Mouse (Mus musculus): ENCODE data around the gene 4933434E20Rik. TPM values are rescaled to one million over a fixed set of nuclear protein-coding genes. Genes with fewer than 3 reads are reported as not detected.

4933434E20Rik gene
- polyA plus RNA-seq, 1 experiment = 59.7 TPM

DNA sequence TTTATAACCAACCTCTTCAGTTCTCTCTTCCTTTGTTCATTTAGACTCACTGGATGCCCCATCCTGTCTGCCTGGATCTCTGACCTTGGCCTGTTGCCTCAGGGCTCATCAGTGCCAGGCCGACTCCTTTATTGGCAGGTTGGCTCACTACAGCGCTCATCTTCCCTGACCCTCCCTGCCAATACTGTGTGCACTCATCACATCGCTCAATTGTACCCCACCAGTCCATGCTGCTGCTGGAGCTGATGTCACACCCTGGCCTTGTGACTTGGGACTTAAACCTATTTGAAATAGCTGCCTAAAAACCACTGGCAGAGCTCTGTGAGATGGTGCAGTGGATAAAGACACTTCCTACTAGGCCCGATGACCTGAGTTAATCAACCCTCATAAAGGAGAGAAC, 16.4 kb downstream of the 4933434E20Rik start:
- no peak overlapping the region for H3K27ac ChIP-seq (ENCODE audit: control insufficient read depth, insufficient read depth, low read length)
- DNase-seq = no peak
- H3K36me3 ChIP-seq (ENCODE audit: control insufficient read depth, insufficient read depth, low read length) = peaks cover 11% of the 10 kb centered on the region
- WGBS = 97% methylated on average over 4 of the region's 4 CpGs
- H3K4me3 ChIP-seq (ENCODE audit: control insufficient read depth, insufficient read depth, low read length) = no peak overlapping the region
- TF ChIP-seq POLR2A (IDR thresholded peaks at IDR 0.05; ENCODE audit: control insufficient read depth, extremely low read depth, insufficient read depth, low read length, poor library complexity) (no peak), CTCF (IDR thresholded peaks at IDR 0.05; ENCODE audit: borderline replicate concordance, control insufficient read depth, extremely low read depth, insufficient read depth, low read length, poor library complexity) (no peak)
- H3K27me3 ChIP-seq (ENCODE audit: control insufficient read depth, insufficient read depth, low read length) = no peaks in the 10 kb centered on the region
- no peaks in the 10 kb centered on the region for H3K4me1 ChIP-seq (replicated peaks; ENCODE audit: control insufficient read depth, insufficient read depth, low read length)

DNA sequence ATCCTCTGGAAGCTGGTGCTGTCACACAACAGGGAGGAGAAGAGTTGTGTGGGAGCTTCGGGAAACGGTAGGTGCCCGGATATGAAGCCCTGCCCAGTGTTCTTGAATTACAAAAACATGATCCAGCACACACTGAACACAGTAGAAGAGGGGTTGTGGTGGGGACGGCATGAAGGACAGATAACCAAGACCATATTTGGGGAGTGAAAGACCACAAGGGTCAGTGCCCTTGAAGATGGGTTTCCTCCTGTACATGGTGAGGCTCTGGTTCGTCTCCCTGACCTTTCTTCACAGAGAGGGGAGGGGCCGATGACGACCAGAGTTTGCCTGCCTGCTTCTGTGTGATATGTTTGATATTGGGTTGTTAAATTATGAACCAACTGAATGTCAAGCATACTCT, 18.3 kb downstream of the 4933434E20Rik start:
- no peak overlapping the region for H3K27ac ChIP-seq (ENCODE audit: control insufficient read depth, insufficient read depth, low read length)
- no peak overlapping the region for H3K4me3 ChIP-seq (ENCODE audit: control insufficient read depth, insufficient read depth, low read length)
- 75% methylated on average over 7 of the region's 7 CpGs for WGBS
- H3K36me3 ChIP-seq (ENCODE audit: control insufficient read depth, insufficient read depth, low read length) = peaks cover 4% of the 10 kb centered on the region; the same call in 1 of the 2 replicates
- H3K27me3 ChIP-seq (ENCODE audit: control insufficient read depth, insufficient read depth, low read length) = no peaks in the 10 kb centered on the region
- no peak for DNase-seq
- TF ChIP-seq POLR2A (IDR thresholded peaks at IDR 0.05; ENCODE audit: control insufficient read depth, extremely low read depth, insufficient read depth, low read length, poor library complexity) = no peak
- no peak for TF ChIP-seq CTCF (IDR thresholded peaks at IDR 0.05; ENCODE audit: borderline replicate concordance, control insufficient read depth, extremely low read depth, insufficient read depth, low read length, poor library complexity)
- no peaks in the 10 kb centered on the region for H3K4me1 ChIP-seq (replicated peaks; ENCODE audit: control insufficient read depth, insufficient read depth, low read length)

DNA sequence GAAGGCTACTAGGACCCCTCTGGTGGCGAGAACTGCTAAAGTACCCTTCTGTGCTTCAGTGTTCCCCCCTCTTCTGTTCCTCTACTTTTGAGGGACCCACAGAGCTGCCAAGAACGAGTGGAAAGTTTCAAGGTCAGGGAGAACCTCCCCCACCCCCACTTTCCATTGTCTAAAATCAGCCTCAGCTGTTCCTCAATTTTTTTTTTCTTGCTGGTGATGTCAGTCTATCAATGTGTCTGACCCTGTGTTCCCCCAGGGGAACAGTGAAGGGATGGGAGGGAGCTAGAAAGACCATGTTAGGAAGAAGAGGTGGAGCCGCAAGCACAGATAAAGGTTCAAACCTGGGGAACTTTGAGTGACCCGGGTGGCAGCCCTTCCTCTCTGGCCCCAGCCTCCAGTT, 20.9 kb downstream of the 4933434E20Rik start, which contains the start of gene Tpm3:
Gene Tpm3 (plus strand): TSS at position 356 of the 400 bp plus-strand sequence.
- Histone ChIP-seq H3K4me1 (replicated peaks; ENCODE audit: control insufficient read depth, insufficient read depth, low read length) (no peaks in the 10 kb centered on the region), H3K36me3 (ENCODE audit: control insufficient read depth, insufficient read depth, low read length) (no peaks in the 10 kb centered on the region)

DNA sequence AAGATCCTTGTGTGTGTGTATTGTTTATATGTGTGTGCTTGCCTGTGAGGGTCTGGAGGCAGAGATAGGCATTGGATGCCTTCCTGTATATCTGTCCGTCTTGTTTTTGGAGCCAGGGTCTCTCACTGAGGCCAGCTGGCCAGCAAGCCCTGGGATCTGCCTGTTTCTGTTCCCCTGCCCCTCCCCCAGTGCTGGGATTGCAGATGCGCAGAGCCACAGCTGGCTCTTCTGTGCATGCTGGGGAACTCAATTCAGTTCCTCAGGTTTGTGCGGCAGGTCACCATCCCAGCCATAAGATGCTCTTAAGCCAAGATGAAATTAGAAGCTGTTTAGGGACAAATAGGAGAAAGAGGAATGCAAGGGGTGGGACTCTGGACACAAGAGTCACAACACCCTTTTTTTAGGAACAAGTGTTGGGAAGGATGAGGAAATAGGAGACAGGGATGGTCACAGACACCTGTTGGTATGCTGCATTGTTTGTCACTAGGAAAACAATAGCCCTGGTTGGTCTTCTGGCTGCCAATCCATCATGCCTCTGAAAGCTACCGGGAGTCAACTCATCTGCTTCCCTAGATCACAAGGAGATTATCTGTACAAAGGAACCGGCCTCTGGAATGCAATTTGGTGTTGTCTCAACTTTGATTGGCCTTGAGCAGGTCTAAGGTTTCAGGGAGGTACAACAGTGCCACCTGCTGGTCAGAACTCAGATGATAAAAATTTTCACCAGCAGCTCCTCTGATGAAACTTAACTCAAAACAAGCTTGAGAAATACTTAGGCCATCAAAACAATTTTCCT, 25.7 kb downstream of the 4933434E20Rik start:
- Histone ChIP-seq H3K4me1 (replicated peaks; ENCODE audit: control insufficient read depth, insufficient read depth, low read length) (peaks cover 5% of the 10 kb centered on the region), H3K27me3 (ENCODE audit: control insufficient read depth, insufficient read depth, low read length) (no peaks in the 10 kb centered on the region), H3K36me3 (ENCODE audit: control insufficient read depth, insufficient read depth, low read length) (no peaks in the 10 kb centered on the region), H3K4me3 (ENCODE audit: control insufficient read depth, insufficient read depth, low read length) (no peak overlapping the region), H3K27ac (ENCODE audit: control insufficient read depth, insufficient read depth, low read length) (no peak overlapping the region)
- DNase-seq = peak; percentile 77
- 41% methylated on average over 5 of the region's 5 CpGs for WGBS
- TF ChIP-seq CTCF (IDR thresholded peaks at IDR 0.05; ENCODE audit: borderline replicate concordance, control insufficient read depth, extremely low read depth, insufficient read depth, low read length, poor library complexity) (no peak), POLR2A (IDR thresholded peaks at IDR 0.05; ENCODE audit: control insufficient read depth, extremely low read depth, insufficient read depth, low read length, poor library complexity) (no peak)

More for the DNA sequence above, 20.9 kb downstream of the 4933434E20Rik start, which contains the start of gene Tpm3:
- Histone ChIP-seq H3K27me3 (ENCODE audit: control insufficient read depth, insufficient read depth, low read length) (no peaks in the 10 kb centered on the region), H3K27ac (ENCODE audit: control insufficient read depth, insufficient read depth, low read length) (no peak within 1 kb of the TSS), H3K4me3 (ENCODE audit: control insufficient read depth, insufficient read depth, low read length) (no peak within 1 kb of the TSS)
- TF ChIP-seq POLR2A (IDR thresholded peaks at IDR 0.05; ENCODE audit: control insufficient read depth, extremely low read depth, insufficient read depth, low read length, poor library complexity) (no peak), CTCF (IDR thresholded peaks at IDR 0.05; ENCODE audit: borderline replicate concordance, control insufficient read depth, extremely low read depth, insufficient read depth, low read length, poor library complexity) (no peak)
- 66% methylated on average over 4 of the region's 4 CpGs for WGBS
- no peak for DNase-seq

DNA sequence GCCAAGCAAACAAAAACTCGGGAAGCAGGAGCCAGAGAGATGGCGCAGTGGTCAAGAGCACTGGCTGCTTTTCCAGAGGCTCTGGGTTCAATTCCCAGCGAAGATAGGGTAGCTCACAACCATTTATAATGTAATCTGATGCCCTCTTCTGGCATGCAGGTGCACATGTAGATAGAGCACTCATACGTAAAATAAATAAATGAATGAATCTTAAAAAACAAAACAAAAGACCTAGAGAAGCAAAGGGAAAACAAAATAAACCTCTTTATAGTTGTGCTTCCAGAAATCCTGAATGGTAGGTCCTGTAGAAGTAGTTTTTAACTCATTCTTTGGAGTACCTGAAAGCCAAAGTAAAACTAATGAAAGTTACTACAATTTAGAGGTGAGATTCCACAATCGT, 26.8 kb downstream of the 4933434E20Rik start:
- DNase-seq = no peak
- Histone ChIP-seq H3K4me3 (ENCODE audit: control insufficient read depth, insufficient read depth, low read length) (no peak overlapping the region), H3K4me1 (replicated peaks; ENCODE audit: control insufficient read depth, insufficient read depth, low read length) (peaks cover 15% of the 10 kb centered on the region), H3K36me3 (ENCODE audit: control insufficient read depth, insufficient read depth, low read length) (no peaks in the 10 kb centered on the region), H3K27ac (ENCODE audit: control insufficient read depth, insufficient read depth, low read length) (no peak overlapping the region), H3K27me3 (ENCODE audit: control insufficient read depth, insufficient read depth, low read length) (no peaks in the 10 kb centered on the region)
- TF ChIP-seq CTCF (IDR thresholded peaks at IDR 0.05; ENCODE audit: borderline replicate concordance, control insufficient read depth, extremely low read depth, insufficient read depth, low read length, poor library complexity) (no peak), POLR2A (IDR thresholded peaks at IDR 0.05; ENCODE audit: control insufficient read depth, extremely low read depth, insufficient read depth, low read length, poor library complexity) (no peak)
- 62% methylated on average over 5 of the region's 5 CpGs for WGBS

DNA sequence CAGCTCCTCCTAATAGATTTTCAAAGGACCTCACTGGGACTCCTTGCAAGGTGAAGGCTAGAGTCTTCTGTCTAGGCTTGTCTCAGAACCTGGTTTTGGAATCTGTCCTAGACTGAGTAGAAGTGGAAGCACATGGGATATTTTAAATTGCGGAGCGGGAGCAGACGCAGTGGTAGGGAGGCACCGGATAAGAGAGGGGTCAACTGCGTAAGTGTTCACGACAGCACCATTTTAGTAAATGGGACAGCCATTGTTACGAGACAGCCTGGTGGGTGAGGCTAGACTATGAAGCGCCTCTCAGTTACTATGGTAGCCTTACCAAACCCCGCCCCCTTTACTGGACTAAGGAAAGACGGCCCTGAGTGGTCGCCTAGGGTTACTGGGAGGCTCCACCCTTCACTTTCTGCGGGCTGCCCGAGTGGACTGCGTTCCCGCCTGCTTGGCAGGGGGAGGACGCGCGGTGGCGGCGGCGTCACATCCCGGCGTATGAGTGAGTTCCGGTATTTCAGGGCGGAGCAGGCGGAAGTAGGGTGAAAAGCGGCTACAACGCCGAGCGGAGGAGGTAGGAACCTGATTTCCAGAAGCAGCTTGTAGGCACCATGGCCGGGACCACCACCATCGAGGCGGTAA, 27.8 kb downstream of the 4933434E20Rik start:
- TF ChIP-seq POLR2A (IDR thresholded peaks at IDR 0.05; ENCODE audit: control insufficient read depth, extremely low read depth, insufficient read depth, low read length, poor library complexity) = peak; percentile 88
- peak; percentile 50; the same call in 1 of the 2 replicates for TF ChIP-seq CTCF (IDR thresholded peaks at IDR 0.05; ENCODE audit: borderline replicate concordance, control insufficient read depth, extremely low read depth, insufficient read depth, low read length, poor library complexity)
- Histone ChIP-seq H3K27ac (ENCODE audit: control insufficient read depth, insufficient read depth, low read length) (peak overlapping the region; percentile 87), H3K27me3 (ENCODE audit: control insufficient read depth, insufficient read depth, low read length) (no peaks in the 10 kb centered on the region), H3K4me1 (replicated peaks; ENCODE audit: control insufficient read depth, insufficient read depth, low read length) (peaks cover 22% of the 10 kb centered on the region), H3K4me3 (ENCODE audit: control insufficient read depth, insufficient read depth, low read length) (peak overlapping the region; percentile 86), H3K36me3 (ENCODE audit: control insufficient read depth, insufficient read depth, low read length) (no peaks in the 10 kb centered on the region)
- WGBS = under 1% methylated on average over 33 of the region's 33 CpGs
- peak; percentile 86 for DNase-seq

Measured in thymus, adult 2 months (tissue).